Mouse (Mus musculus): Measurements from ENCODE around the gene Cep89.

Cep89 gene

GRCm38 (mm10) chr7:35386525-35386952 is 10.3 kb upstream of the Cep89 start:
- CTCF ChIA-PET = no interaction called here

- CTCF ChIA-PET = no interaction called here
Measured at GRCm38 (mm10) chr7:35388694-35389093, 8.1 kb upstream of the Cep89 start.

- CTCF ChIA-PET = interaction anchor here (0.6 to 0.8 kb wide), 3 partner anchors 33 to 368 kb away, joined by 3 to 10 read pairs (median 3); no protein-coding TSS in a partner anchor
Measured at GRCm38 (mm10) chr7:35392935-35393334, 3.9 kb upstream of the Cep89 start.

GRCm38 (mm10) chr7:35395734-35396456 is 940 bp upstream of the Cep89 start:
- CTCF ChIA-PET = no interaction called here

GRCm38 (mm10) chr7:35401169-35401568 is 4.3 kb downstream of the Cep89 start:
- CTCF ChIA-PET = no interaction called here

GRCm38 (mm10) chr7:35415226-35415625 is 18.4 kb downstream of the Cep89 start:
- CTCF ChIA-PET = no interaction called here

- CTCF ChIA-PET = interaction anchor here (0.7 kb wide), 1 partner anchor 1632 kb away, joined by 3 read pairs; no protein-coding TSS in a partner anchor
Measured at GRCm38 (mm10) chr7:35415801-35416653, 19.2 kb downstream of the Cep89 start.

GRCm38 (mm10) chr7:35416654-35416948 is 19.8 kb downstream of the Cep89 start:
- CTCF ChIA-PET = interaction anchor here (0.7 kb wide), 1 partner anchor 1632 kb away, joined by 3 read pairs; no protein-coding TSS in a partner anchor

GRCm38 (mm10) chr7:35423071-35423470 is 26.2 kb downstream of the Cep89 start:
- CTCF ChIA-PET = no interaction called here

- CTCF ChIA-PET = no interaction called here
Measured at GRCm38 (mm10) chr7:35428146-35428545, 31.3 kb downstream of the Cep89 start.

- CTCF ChIA-PET = no interaction called here
Measured at GRCm38 (mm10) chr7:35435266-35435665, 38.4 kb downstream of the Cep89 start.

- CTCF ChIA-PET = interaction anchor here (0.6 kb wide), 1 partner anchor 16 kb away, joined by 6 read pairs; no protein-coding TSS in a partner anchor
Measured at GRCm38 (mm10) chr7:35447501-35447900, 50.7 kb downstream of the Cep89 start.

GRCm38 (mm10) chr7:35447996-35448846 is 51.4 kb downstream of the Cep89 start, which contains the start of gene Slc7a9:
Gene Slc7a9 (plus strand): TSS chr7:35448796.
- CTCF ChIA-PET = no interaction called here

- CTCF ChIA-PET = no interaction called here
Measured at GRCm38 (mm10) chr7:35448867-35449266, 52.0 kb downstream of the Cep89 start.

- CTCF ChIA-PET = no interaction called here
Measured at GRCm38 (mm10) chr7:35456091-35456814, 59.4 kb downstream of the Cep89 start.

GRCm38 (mm10) chr7:35460971-35461370 is 64.1 kb downstream of the Cep89 start:
- CTCF ChIA-PET = no interaction called here

GRCm38 (mm10) chr7:35465027-35465426 is 68.2 kb downstream of the Cep89 start:
- CTCF ChIA-PET = no interaction called here

- CTCF ChIA-PET = no interaction called here
Measured at GRCm38 (mm10) chr7:35467856-35468255, 71.0 kb downstream of the Cep89 start.

GRCm38 (mm10) chr7:35470794-35471193 is 74.0 kb downstream of the Cep89 start:
- CTCF ChIA-PET = no interaction called here

GRCm38 (mm10) chr7:35476457-35476856 is 79.6 kb downstream of the Cep89 start:
- CTCF ChIA-PET = no interaction called here

- CTCF ChIA-PET = no interaction called here
Measured at GRCm38 (mm10) chr7:35485126-35485525, 88.3 kb downstream of the Cep89 start.

All from spleen, embryonic (tissue).